Mouse (Mus musculus): ENCODE data around the gene Ppp1r3d.

Ppp1r3d gene

DNA sequence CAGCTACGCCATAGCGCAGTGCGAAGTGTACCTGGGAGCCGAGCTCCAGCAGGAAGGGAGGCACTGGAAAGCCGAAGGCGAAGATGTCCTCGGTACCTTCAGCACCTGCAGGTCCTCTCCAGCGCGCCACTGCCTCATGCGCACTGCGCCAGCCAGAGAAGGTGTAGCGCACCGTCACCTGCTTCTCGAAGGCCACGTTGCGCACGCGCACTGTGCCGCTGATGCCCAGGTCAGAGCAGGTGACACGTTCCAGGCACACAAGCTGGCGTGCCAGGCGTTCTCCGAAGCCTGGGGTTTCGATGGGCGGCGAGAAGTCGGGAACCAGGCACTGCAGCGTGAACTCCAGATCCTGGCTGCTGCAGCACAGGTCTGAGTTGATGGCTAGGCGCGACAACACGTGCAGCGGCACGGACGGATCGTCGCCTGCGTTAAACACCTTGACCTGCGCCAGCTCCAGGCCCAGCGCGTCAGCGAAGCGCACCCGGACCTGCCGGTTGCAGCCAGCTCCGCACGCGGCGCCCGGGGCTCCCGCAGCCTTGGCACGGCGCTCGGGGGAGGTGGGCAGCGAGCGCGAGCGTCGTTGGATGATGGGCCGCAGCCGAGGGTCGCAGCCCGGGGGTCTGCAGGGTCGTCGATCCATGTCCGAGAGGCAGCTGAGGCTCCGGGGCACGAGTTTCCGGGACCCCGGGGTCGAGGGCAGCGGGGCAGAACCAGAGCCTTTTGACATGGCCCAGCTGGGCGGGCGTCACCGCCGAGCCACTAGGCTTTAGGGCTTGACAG lies 601 bp downstream of the Ppp1r3d start:
- DNase-seq (ENCODE audit: low read depth): no peak

DNA sequence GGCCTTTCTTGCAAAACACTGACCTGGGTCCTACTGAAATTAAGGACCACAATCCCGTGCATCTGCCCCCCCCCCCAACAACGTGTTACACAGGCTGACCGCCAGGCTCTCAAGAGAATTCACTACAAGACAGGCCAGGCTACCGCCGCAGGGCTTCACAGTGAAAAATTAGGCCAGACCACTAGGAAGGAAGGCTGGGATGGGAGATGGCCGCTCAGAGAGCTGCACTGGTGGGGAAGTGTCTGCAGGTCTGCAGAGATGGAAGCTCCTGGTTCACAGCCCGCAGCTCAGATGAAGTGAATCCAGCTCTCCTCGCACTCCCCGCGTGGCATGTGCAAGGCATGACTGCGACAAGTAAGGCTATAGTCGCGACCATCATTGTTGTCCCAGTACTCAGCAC lies 1.2 kb downstream of the Ppp1r3d start:
- no peak for DNase-seq (ENCODE audit: low read depth)

DNA sequence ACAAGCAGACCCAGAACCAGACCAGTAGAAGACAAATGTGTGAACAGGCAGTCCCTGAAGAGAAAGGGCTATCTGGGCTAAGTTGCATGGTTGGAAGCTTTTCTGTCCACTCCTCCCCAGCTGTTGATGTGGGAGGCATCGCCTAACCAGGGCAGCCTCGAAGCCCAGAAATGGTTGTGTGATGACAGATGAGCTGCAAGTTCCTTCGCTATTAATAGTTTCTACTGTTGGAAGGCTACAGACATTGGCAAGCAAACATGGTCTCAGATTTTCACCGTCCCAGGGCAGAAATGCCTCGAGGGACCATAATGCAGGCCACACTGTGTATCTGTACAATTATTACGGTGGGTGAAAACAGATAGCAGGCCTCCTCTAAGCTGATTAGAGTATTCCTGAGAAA lies 1.7 kb downstream of the Ppp1r3d start:
- DNase-seq (ENCODE audit: low read depth): no peak

DNA sequence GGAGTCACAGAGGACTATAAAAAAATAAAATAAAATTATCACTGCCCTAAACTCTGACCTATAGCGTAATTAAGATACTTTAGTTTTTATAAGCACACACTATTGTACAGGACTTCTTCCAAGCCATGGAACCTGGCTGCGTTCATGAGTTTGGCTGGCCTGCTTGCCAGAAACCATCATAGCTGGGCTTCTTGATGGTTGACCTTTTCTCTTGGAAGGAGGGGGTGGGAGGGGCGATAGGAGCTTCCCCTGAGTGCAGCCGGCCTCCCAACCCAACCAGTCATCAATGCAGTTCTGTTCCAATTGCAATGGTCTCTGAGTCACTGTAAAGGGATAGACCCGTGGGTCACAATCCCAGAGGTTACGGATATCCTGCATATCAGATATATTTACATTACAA lies 4.0 kb downstream of the Ppp1r3d start:
- DNase-seq (ENCODE audit: low read depth): no peak

DNA sequence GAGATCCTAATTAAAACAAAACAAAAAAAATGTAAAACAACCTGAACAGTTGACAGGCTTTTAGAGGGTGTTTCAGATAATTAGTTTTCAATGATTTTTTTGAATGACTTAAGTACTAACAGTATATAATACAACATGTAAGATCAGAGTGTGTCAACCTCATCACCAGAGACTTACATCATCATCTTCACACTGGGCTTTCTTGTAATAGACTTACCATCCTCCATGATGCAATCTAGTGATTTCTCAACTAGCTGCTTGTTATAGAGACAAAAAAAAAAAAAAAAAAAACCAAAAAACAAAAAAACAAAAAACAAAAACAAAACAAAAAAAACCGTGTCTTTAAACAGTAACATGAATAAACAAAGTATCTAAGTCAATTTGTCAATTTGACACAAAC lies 5.2 kb downstream of the Ppp1r3d start:
- DNase-seq (ENCODE audit: low read depth): no peak

DNA sequence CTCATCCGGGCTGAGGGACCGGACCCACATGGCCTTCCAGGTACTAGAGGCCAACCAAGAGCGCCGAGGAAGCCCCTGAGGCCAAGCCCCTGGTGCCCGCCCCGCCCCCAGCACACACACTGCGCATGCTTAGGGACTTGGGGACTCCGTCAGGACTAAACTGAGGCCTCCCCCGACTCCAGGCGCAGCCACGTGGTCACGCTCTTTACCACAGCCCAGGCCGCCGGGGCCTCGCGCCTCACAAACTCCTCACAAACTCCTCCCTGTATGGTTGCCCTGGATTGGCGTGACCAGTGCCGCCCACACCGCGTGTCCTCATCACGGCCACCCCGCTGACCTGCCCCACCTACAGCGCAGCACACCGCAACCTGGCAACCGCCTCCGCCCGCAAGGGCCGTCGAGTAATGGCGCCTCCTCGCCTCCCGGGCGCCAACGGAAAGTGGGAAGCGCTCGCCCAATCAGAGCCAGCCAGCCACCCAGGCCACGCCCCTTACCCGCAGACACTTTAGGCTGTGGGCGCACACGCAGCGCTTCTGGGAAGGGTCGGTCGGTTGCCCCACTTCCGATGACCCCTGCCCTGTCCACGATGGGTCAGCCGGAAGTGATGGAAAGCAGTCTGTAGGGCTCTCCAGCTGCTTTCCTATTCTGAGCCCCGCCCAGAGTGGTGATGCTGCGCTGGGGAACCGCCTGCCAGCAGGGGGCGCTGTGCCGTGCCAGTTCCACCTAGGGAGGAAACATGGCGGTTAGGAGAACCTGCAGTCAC lies 7.0 kb downstream of the Ppp1r3d start, which contains the start of gene Sycp2:
TSS of gene Sycp2 (minus strand) at position 633 of the 763 bp plus-strand sequence.
- no peak for DNase-seq (ENCODE audit: low read depth)
